Mouse (Mus musculus) heart, embryonic 12.5 days (tissue): ENCODE results near the gene Gmfb. TPM values are rescaled to one million over a fixed set of nuclear protein-coding genes. Genes with fewer than 3 reads are reported as not detected.
"Not testable (repeated sequence)": the region's sequence is repeated elsewhere in the genome, so short reads cannot be mapped to it uniquely, and the experiment has no call there.

Experiments used
- ATAC-seq: fragments of 200-750 bp; cut with Nextera tagmentation; 2 replicates; pipeline ENCODE4 v1.8.0; 2017; ENCODE audit warnings: moderate TSS enrichment, moderate library complexity; ENCODE audit not compliant: insufficient number of reproducible peaks, low FRiP score
- H3K27ac ChIP-seq: fragments of 300-500 bp; sonication (generic); 2 replicates; pipeline ENCODE4 v1.5.1; 2016; ENCODE audit warnings: mild to moderate bottlenecking, moderate library complexity; ENCODE audit not compliant: poor library complexity, severe bottlenecking
- H3K27me3 ChIP-seq: fragments of 300-500 bp; sonication (generic); replicated peaks from 2 replicates; pipeline ENCODE4 v1.6.1; 2016; ENCODE audit warnings: mild to moderate bottlenecking, moderate library complexity
- H3K36me3 ChIP-seq: fragments of 300-500 bp; sonication (generic); 2 replicates; pipeline ENCODE4 v1.6.1; 2016; ENCODE audit warnings: mild to moderate bottlenecking, moderate library complexity
- H3K4me1 ChIP-seq: fragments of 300-500 bp; sonication (generic); replicated peaks from 2 replicates; pipeline ENCODE4 v1.6.1; 2016; ENCODE audit warnings: mild to moderate bottlenecking
- H3K4me2 ChIP-seq: fragments of 300-500 bp; sonication (generic); 2 replicates; pipeline ENCODE4 v1.6.1; 2016; ENCODE audit warnings: mild to moderate bottlenecking, moderate library complexity
- H3K4me3 ChIP-seq: fragments of 300-500 bp; sonication (generic); 2 replicates; pipeline ENCODE4 v1.5.1; 2016; ENCODE audit warnings: mild to moderate bottlenecking
- H3K9ac ChIP-seq: fragments of 300-500 bp; sonication (generic); 2 replicates; pipeline ENCODE4 v1.6.1; 2016; ENCODE audit warnings: mild to moderate bottlenecking, moderate library complexity
- H3K9me3 ChIP-seq: fragments of 300-500 bp; sonication (generic); replicated peaks from 2 replicates; pipeline ENCODE4 v1.6.1; 2016; ENCODE audit warnings: mild to moderate bottlenecking, moderate library complexity
- WGBS: fragments of 180-500 bp; shearing (Covaris S2); methylation state at CpG from one replicate; pipeline ENCODE4 v1.1.7; 2016; 5-methylcytosine and 5-hydroxymethylcytosine counted together
- polyA plus RNA-seq: library from polyadenylated mRNA; unstranded; fragments of >200 nt; fragmentation: Nextera tagmentation; extraction: Ambion mirVana; gene quantifications from 2 replicates; pipeline ENCODE4 v1.2.1, GENCODE M21; 2016

Gene Gmfb
- polyA plus RNA-seq, 1 experiment from 2014 or later, result 68.1 TPM

DNA sequence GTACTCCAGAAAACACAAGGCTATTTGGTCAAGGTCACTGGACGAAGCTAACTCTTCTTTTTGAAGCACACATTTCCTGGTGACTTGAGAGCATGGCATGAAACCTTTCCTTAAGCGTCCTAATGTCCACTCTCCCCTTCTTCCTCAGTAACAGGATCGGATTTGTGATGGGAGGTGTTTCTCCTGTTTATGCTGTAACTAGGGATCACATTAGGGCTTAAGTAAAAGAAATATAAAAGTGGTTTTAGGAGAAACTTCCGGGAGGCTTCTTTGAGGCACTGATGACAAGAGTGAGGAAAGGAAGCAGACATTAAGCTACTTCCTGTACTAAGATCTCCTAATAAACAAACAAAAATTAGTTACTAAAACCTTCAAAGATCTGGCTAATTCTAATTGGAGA lies 9.3 kb upstream of the Gmfb start:
- peak overlapping the region; percentile 100 for H3K4me3 ChIP-seq
- H3K27ac ChIP-seq, result peak overlapping the region; percentile 75
- 4% methylated on average over 4 of the region's 4 CpGs for WGBS
- peak overlapping the region; percentile 97 for H3K9ac ChIP-seq
- H3K9me3 ChIP-seq, result no peaks in the 10 kb centered on the region
- H3K4me2 ChIP-seq, result peak overlapping the region; percentile 76
- H3K27me3 ChIP-seq, result no peaks in the 10 kb centered on the region
- peaks cover 10% of the 10 kb centered on the region for H3K4me1 ChIP-seq
- ATAC-seq, result no peak
- no peaks in the 10 kb centered on the region for H3K36me3 ChIP-seq

GRCm38 (mm10) chr14:46827430-46827829 lies 5.4 kb upstream of the Gmfb start:
- Histone ChIP-seq H3K4me1 (peaks cover 5% of the 10 kb centered on the region; the same call in 1 of the 2 replicates), H3K27ac (no peak overlapping the region), H3K4me3 (no peak overlapping the region), H3K36me3 (no peaks in the 10 kb centered on the region), H3K27me3 (no peaks in the 10 kb centered on the region), H3K4me2 (no peak overlapping the region), H3K9ac (no peak overlapping the region), H3K9me3 (no peaks in the 10 kb centered on the region)
- no peak for ATAC-seq
- 57% methylated on average over 1 of the region's 1 CpGs for WGBS

- Histone ChIP-seq H3K27me3 (no peaks in the 10 kb centered on the region), H3K9me3 (no peaks in the 10 kb centered on the region), H3K4me2 (no peak overlapping the region), H3K4me3 (no peak overlapping the region), H3K36me3 (peaks cover 3% of the 10 kb centered on the region; the same call in 1 of the 2 replicates), H3K27ac (no peak overlapping the region), H3K4me1 (peaks cover 14% of the 10 kb centered on the region), H3K9ac (no peak overlapping the region)
- no peak for ATAC-seq
- WGBS, result 73% methylated on average over 2 of the region's 2 CpGs
Measured at GRCm38 (mm10) chr14:46823996-46824395, 2.0 kb upstream of the Gmfb start.

DNA sequence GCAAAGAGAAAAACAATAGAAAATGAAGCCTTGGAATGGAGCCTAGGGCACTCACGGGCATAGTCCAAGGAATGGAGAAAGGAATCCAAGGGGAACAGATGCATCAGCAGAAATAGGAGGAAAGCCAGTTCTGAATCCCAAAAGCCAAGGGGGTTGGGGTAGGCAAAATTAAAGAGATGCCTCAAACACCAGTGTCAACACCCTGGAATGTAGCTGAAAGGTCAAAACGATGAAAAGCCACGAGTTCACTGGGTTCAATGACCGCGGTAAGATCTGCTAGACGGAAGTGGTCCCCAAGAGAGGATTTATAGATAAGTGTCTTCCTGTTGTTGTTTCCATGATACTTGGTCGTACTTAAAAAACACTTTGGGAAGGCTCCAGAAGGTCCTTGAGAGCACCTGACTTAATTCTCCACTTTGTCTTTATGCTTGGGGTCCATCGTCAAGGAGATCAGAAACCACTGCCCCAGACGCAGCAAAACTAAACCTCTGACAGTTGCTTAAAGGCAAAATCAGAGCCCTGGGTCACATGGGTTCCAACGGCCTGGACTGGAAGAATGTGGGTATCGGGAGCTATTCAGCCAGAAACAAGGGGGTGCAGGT lies 670 bp downstream of the Gmfb start:
- Histone ChIP-seq H3K9me3 (no peaks in the 10 kb centered on the region), H3K9ac (peak overlapping the region; percentile 77), H3K4me1 (peaks cover 21% of the 10 kb centered on the region), H3K27ac (peak overlapping the region; percentile 81), H3K27me3 (no peaks in the 10 kb centered on the region), H3K4me3 (peak overlapping the region; percentile 61), H3K36me3 (peaks cover 12% of the 10 kb centered on the region), H3K4me2 (peak overlapping the region; percentile 91)
- ATAC-seq, result 0 out of 2 replicates have a peak, but pooled peaks have one; percentile 3
- under 1% methylated on average over 11 of the region's 11 CpGs for WGBS

GRCm38 (mm10) chr14:46819961-46820360 lies 2.1 kb downstream of the Gmfb start:
- WGBS, result 86% methylated on average over 5 of the region's 6 CpGs
- H3K4me2 ChIP-seq, ATAC-seq, H3K27ac ChIP-seq, H3K9ac ChIP-seq, H3K4me3 ChIP-seq, H3K27me3 ChIP-seq, H3K9me3 ChIP-seq: not testable (repeated sequence)
- Histone ChIP-seq H3K4me1 (peaks cover 30% of the 10 kb centered on the region), H3K36me3 (peaks cover 17% of the 10 kb centered on the region)

GRCm38 (mm10) chr14:46818743-46819142 lies 3.3 kb downstream of the Gmfb start:
- Histone ChIP-seq H3K4me1 (peaks cover 30% of the 10 kb centered on the region), H3K27me3 (no peaks in the 10 kb centered on the region), H3K4me3 (no peak overlapping the region), H3K27ac (no peak overlapping the region), H3K9ac (no peak overlapping the region), H3K9me3 (no peaks in the 10 kb centered on the region), H3K4me2 (no peak overlapping the region), H3K36me3 (peaks cover 22% of the 10 kb centered on the region)
- 90% methylated on average over 7 of the region's 7 CpGs for WGBS
- no peak for ATAC-seq

- Histone ChIP-seq H3K36me3 (peaks cover 36% of the 10 kb centered on the region), H3K27me3 (no peaks in the 10 kb centered on the region), H3K27ac (no peak overlapping the region), H3K9me3 (no peaks in the 10 kb centered on the region), H3K4me2 (no peak overlapping the region), H3K9ac (no peak overlapping the region), H3K4me3 (no peak overlapping the region), H3K4me1 (peaks cover 30% of the 10 kb centered on the region)
- no peak for ATAC-seq
- WGBS, result 84% methylated on average over 8 of the region's 8 CpGs
Measured at GRCm38 (mm10) chr14:46816916-46817622, 5.0 kb downstream of the Gmfb start.

GRCm38 (mm10) chr14:46815640-46816039 lies 6.4 kb downstream of the Gmfb start:
- peak; percentile 82 for ATAC-seq
- WGBS, result 63% methylated on average over 6 of the region's 6 CpGs
- peaks cover 46% of the 10 kb centered on the region for H3K36me3 ChIP-seq

GRCm38 (mm10) chr14:46807927-46808326 lies 14.1 kb downstream of the Gmfb start:
- no peak for ATAC-seq
- H3K9me3 ChIP-seq, result no peaks in the 10 kb centered on the region
- no peak overlapping the region for H3K9ac ChIP-seq
- H3K4me1 ChIP-seq, result no peaks in the 10 kb centered on the region
- peaks cover 39% of the 10 kb centered on the region for H3K36me3 ChIP-seq
- H3K27me3 ChIP-seq, result no peaks in the 10 kb centered on the region
- WGBS, result 84% methylated on average over 3 of the region's 3 CpGs
- no peak overlapping the region for H3K4me2 ChIP-seq
- no peak overlapping the region for H3K27ac ChIP-seq
- H3K4me3 ChIP-seq, result no peak overlapping the region

More at GRCm38 (mm10) chr14:46815640-46816039, 6.4 kb downstream of the Gmfb start:
- Histone ChIP-seq H3K9ac (no peak overlapping the region), H3K4me1 (peaks cover 25% of the 10 kb centered on the region), H3K4me3 (no peak overlapping the region), H3K4me2 (0 out of 2 replicates have a peak overlapping the region, but pooled peaks have one; percentile 0), H3K27me3 (no peaks in the 10 kb centered on the region), H3K9me3 (no peaks in the 10 kb centered on the region), H3K27ac (no peak overlapping the region)

- peaks cover 26% of the 10 kb centered on the region for H3K36me3 ChIP-seq
- no peak overlapping the region for H3K4me2 ChIP-seq
- H3K9ac ChIP-seq, result no peak overlapping the region
- no peaks in the 10 kb centered on the region for H3K9me3 ChIP-seq
- no peak overlapping the region for H3K4me3 ChIP-seq
- WGBS, result 74% methylated on average over 5 of the region's 5 CpGs
- ATAC-seq, result no peak
- H3K4me1 ChIP-seq, result peaks cover 1% of the 10 kb centered on the region
- H3K27ac ChIP-seq, result no peak overlapping the region
- H3K27me3 ChIP-seq, result no peaks in the 10 kb centered on the region
Measured at GRCm38 (mm10) chr14:46806186-46806585, 15.9 kb downstream of the Gmfb start.

GRCm38 (mm10) chr14:46803791-46804190 lies 18.3 kb downstream of the Gmfb start:
- no peak overlapping the region for H3K9ac ChIP-seq
- ATAC-seq, result no peak
- 63% methylated on average over 1 of the region's 1 CpGs for WGBS
- peaks cover 7% of the 10 kb centered on the region for H3K4me1 ChIP-seq
- peaks cover 16% of the 10 kb centered on the region for H3K36me3 ChIP-seq
- no peak overlapping the region for H3K4me3 ChIP-seq
- no peak overlapping the region for H3K4me2 ChIP-seq
- H3K27ac ChIP-seq, result no peak overlapping the region
- H3K9me3 ChIP-seq, result no peaks in the 10 kb centered on the region
- no peaks in the 10 kb centered on the region for H3K27me3 ChIP-seq
